Mouse (Mus musculus): Measurements from ENCODE around the gene Piezo1. TPM values are rescaled to one million over a fixed set of nuclear protein-coding genes. Genes with fewer than 3 reads are reported as not detected.

Piezo1 gene
- polyA plus RNA-seq, 1 experiment from 2014 or later = 7.0 TPM

DNA sequence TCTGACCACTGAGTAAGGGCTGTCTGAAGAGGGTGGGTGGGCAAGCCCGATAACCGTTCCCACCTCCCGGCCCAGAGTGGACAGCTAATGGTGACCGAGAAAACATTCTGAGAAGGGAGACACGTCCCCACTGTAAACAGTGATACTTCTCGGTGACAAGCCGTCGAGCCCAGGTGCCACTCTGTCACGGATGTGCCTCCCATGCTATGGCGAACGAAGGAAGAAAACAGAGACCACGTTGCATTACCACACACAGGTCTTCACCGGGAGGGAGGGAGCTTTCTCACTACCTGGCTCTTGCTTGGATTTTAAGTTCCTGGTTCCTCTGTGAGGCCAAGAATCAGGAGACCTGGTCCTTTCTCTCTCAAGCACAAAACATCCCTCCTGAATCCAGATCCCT, 2.8 kb downstream of the Piezo1 start:
- 68% methylated on average over 13 of the region's 13 CpGs for whole genome bisulfite sequencing
- no peak for ATAC-seq (ENCODE audit: low FRiP score, low TSS enrichment)
- Histone ChIP-seq H3K27ac (replicated peaks) (peak overlapping the region; percentile 1), H3K9ac (ENCODE audit: low read length) (no peak overlapping the region; the same call in 1 of the 2 replicates), H3K27me3 (ENCODE audit: control insufficient read depth, insufficient read depth, low read length) (no peaks in the 10 kb centered on the region), H3K4me3 (ENCODE audit: low read depth, low read length) (no peak overlapping the region), H3K4me2 (replicated peaks; ENCODE audit: low read depth) (no peak overlapping the region), H3K4me1 (replicated peaks; ENCODE audit: control insufficient read depth, insufficient read depth) (peaks cover 6% of the 10 kb centered on the region; the same call in 1 of the 2 replicates), H3K9me3 (ENCODE audit: control insufficient read depth, low read length) (no peaks in the 10 kb centered on the region), H3K36me3 (ENCODE audit: control insufficient read depth, insufficient read depth, low read length) (no peaks in the 10 kb centered on the region)
- DNase-seq (ENCODE audit: low spot score) = no peak
- TF ChIP-seq CTCF (IDR thresholded peaks at IDR 0.05; ENCODE audit: low read depth) = no peak
- no peak for TF ChIP-seq EP300 (optimal IDR thresholded peaks at IDR 0.05)

DNA sequence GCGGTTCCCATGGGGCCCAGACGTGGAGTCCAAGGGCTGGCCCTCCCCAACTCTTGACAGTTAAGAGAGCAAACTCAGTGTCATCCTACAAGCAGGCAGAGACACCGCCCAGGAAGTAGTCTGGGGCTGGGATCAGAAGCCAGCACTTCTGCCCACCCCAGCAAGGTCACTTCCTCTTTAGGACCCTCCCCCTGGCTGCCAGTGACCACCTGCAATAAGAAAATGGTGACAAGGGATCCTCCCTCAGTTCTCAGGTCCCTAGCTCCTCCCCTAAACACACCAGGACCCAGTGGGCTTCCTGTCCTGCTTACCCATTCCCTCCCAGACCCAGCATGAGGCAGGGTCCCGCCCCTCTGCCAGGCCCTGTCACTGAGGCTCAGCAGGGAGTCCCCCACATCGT, 3.3 kb downstream of the Piezo1 start:
- no peak overlapping the region; the same call in 1 of the 2 replicates for H3K4me2 ChIP-seq (replicated peaks; ENCODE audit: low read depth)
- no peak for ATAC-seq (ENCODE audit: low FRiP score, low TSS enrichment)
- H3K9ac ChIP-seq (ENCODE audit: low read length) = 0 out of 2 replicates have a peak overlapping the region, but pooled peaks have one; percentile 13

DNA sequence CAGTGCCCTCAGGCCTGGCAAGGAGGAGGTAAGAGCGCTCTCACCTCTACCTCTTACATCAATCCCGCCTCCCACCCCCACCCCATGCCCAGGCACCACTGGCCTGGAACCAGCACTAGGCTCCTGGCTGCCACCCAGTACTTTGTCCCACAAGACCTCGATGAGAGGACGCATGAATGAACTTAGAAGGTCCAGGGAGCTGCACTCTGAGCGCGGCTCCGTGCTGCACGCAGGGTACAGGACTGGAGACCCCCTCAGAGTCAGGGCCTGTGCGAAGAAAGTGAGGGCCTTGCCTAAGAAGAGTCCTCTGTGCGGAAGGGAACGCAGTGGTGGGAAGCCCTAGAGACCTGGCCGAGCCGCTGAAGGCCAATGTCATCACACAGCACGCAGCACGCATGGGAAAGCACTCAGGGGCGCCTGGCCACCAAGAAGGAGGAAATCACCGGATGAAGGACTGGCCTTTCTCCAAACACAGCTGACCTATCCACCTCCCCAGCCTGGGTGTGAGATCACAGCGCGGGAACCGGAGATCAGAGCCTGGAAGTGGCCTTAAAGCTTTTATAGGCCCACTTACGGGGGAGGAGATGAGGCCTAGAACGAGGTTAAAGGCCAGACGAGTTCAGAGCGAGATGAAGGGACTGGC, 4.2 kb downstream of the Piezo1 start:
- no peaks in the 10 kb centered on the region for H3K27me3 ChIP-seq (ENCODE audit: control insufficient read depth, insufficient read depth, low read length)
- no peaks in the 10 kb centered on the region for H3K36me3 ChIP-seq (ENCODE audit: control insufficient read depth, insufficient read depth, low read length)
- no peak for ATAC-seq (ENCODE audit: low FRiP score, low TSS enrichment)
- peak overlapping the region; percentile 8; the same call in 1 of the 2 replicates for H3K4me2 ChIP-seq (replicated peaks; ENCODE audit: low read depth)
- no peak for DNase-seq (ENCODE audit: low spot score)
- H3K4me3 ChIP-seq (ENCODE audit: low read depth, low read length) = no peak overlapping the region
- no peak for TF ChIP-seq CTCF (IDR thresholded peaks at IDR 0.05; ENCODE audit: low read depth)
- TF ChIP-seq EP300 (optimal IDR thresholded peaks at IDR 0.05) = no peak
- H3K27ac ChIP-seq (replicated peaks) = no peak overlapping the region
- peaks cover 6% of the 10 kb centered on the region; the same call in 1 of the 2 replicates for H3K4me1 ChIP-seq (replicated peaks; ENCODE audit: control insufficient read depth, insufficient read depth)
- no peaks in the 10 kb centered on the region for H3K9me3 ChIP-seq (ENCODE audit: control insufficient read depth, low read length)
- WGBS = 66% methylated on average over 24 of the region's 24 CpGs
- H3K9ac ChIP-seq (ENCODE audit: low read length) = peak overlapping the region; percentile 41; the same call in 1 of the 2 replicates

More for the DNA sequence above, 3.3 kb downstream of the Piezo1 start:
- TF ChIP-seq EP300 (optimal IDR thresholded peaks at IDR 0.05) (no peak), CTCF (IDR thresholded peaks at IDR 0.05; ENCODE audit: low read depth) (no peak)
- Histone ChIP-seq H3K27ac (replicated peaks) (peak overlapping the region; percentile 1), H3K9me3 (ENCODE audit: control insufficient read depth, low read length) (no peaks in the 10 kb centered on the region), H3K27me3 (ENCODE audit: control insufficient read depth, insufficient read depth, low read length) (no peaks in the 10 kb centered on the region), H3K36me3 (ENCODE audit: control insufficient read depth, insufficient read depth, low read length) (no peaks in the 10 kb centered on the region), H3K4me1 (replicated peaks; ENCODE audit: control insufficient read depth, insufficient read depth) (peaks cover 6% of the 10 kb centered on the region; the same call in 1 of the 2 replicates), H3K4me3 (ENCODE audit: low read depth, low read length) (no peak overlapping the region)
- no peak for DNase-seq (ENCODE audit: low spot score)
- WGBS = 39% methylated on average over 5 of the region's 5 CpGs

DNA sequence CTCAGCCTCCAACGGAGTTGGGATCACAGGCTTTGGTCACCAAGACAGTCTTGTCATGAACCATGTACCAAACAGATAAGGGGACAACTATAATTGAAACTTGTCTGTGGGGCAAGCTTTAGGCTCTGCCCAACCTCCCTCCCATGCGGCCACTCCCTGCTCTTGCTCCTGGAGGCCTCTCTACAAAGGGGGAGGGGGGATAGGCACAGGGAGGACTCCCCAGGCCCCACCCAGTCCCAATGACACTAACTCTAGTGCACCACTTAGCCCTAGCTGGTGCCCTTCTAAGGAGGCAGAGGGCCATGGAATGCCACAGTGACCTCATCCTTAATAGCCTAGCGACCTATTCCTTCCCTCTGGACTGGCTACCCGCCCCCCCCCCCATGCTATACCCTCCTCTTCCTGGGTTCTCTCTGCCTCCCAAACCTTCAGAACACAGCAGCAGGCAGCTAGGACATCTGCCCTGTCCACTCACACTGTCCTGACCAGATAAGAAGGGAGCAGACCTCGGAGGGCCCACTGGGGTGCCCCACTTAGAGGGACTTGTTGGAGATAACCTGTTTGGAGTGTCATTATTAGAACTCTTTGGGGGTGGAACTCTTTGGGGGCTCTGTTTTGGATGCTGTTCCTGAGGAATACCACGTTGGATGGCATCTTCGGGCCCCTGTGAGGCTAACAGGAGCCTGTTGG, 4.9 kb downstream of the Piezo1 start:
- TF ChIP-seq EP300 (optimal IDR thresholded peaks at IDR 0.05) (no peak), CTCF (IDR thresholded peaks at IDR 0.05; ENCODE audit: low read depth) (no peak)
- Histone ChIP-seq H3K4me2 (replicated peaks; ENCODE audit: low read depth) (no peak overlapping the region), H3K27me3 (ENCODE audit: control insufficient read depth, insufficient read depth, low read length) (no peaks in the 10 kb centered on the region), H3K9me3 (ENCODE audit: control insufficient read depth, low read length) (no peaks in the 10 kb centered on the region), H3K36me3 (ENCODE audit: control insufficient read depth, insufficient read depth, low read length) (no peaks in the 10 kb centered on the region), H3K4me1 (replicated peaks; ENCODE audit: control insufficient read depth, insufficient read depth) (peaks cover 6% of the 10 kb centered on the region; the same call in 1 of the 2 replicates), H3K9ac (ENCODE audit: low read length) (peak overlapping the region; percentile 41; the same call in 1 of the 2 replicates), H3K27ac (replicated peaks) (no peak overlapping the region), H3K4me3 (ENCODE audit: low read depth, low read length) (no peak overlapping the region)
- 82% methylated on average over 6 of the region's 7 CpGs for WGBS
- ATAC-seq (ENCODE audit: low FRiP score, low TSS enrichment) (no peak), DNase-seq (ENCODE audit: low spot score) (no peak)

DNA sequence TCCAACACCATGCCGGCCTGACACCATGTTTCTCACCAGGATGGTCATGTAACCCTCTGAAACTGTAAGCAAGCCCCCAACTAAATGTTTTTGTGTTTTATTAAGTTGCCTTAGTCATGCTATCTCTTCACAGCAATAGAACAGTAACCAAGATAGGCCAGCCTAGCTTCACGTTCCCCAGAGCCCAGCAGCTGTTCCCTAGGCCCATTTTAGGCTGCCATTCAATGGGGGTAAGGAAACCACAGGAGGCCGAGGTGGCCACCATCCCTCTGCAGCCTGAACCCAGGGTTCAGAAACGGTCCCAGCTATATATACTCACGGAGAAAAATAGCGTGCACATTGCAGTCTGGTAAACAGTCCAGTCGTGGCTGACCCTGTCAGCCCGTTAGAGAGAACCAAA, 7.0 kb downstream of the Piezo1 start:
- ATAC-seq (ENCODE audit: low FRiP score, low TSS enrichment) (no peak), DNase-seq (ENCODE audit: low spot score) (no peak)
- no peak for TF ChIP-seq EP300 (optimal IDR thresholded peaks at IDR 0.05)
- no peak for TF ChIP-seq CTCF (IDR thresholded peaks at IDR 0.05; ENCODE audit: low read depth)
- H3K9me3 ChIP-seq (ENCODE audit: control insufficient read depth, low read length) = no peaks in the 10 kb centered on the region
- no peak overlapping the region for H3K4me3 ChIP-seq (ENCODE audit: low read depth, low read length)
- H3K9ac ChIP-seq (ENCODE audit: low read length) = no peak overlapping the region
- H3K27ac ChIP-seq (replicated peaks) = no peak overlapping the region
- H3K4me2 ChIP-seq (replicated peaks; ENCODE audit: low read depth) = no peak overlapping the region
- H3K4me1 ChIP-seq (replicated peaks; ENCODE audit: control insufficient read depth, insufficient read depth) = peaks cover 8% of the 10 kb centered on the region; the same call in 1 of the 2 replicates
- H3K36me3 ChIP-seq (ENCODE audit: control insufficient read depth, insufficient read depth, low read length) = no peaks in the 10 kb centered on the region
- WGBS = 90% methylated on average over 8 of the region's 8 CpGs
- H3K27me3 ChIP-seq (ENCODE audit: control insufficient read depth, insufficient read depth, low read length) = no peaks in the 10 kb centered on the region
